Mouse (Mus musculus) natural killer cell, adult 2 months (primary cell): ENCODE results near the gene Ntrk2.
"Not testable (repeated sequence)": the region's sequence is repeated elsewhere in the genome, so short reads cannot be mapped to it uniquely, and the experiment has no call there.

Source experiments
- DNase-seq, 2 experiments: peaks; one replicate each; pipeline ENCODE4 v3.0.0; 2022; ENCODE audit warnings: low spot score in 2 of 2

Ntrk2 gene

GRCm38 (mm10) chr13:59041013-59041764, 234.8 kb downstream of the Ntrk2 start:
- no peak for DNase-seq

- DNase-seq: no peak
Measured at GRCm38 (mm10) chr13:59052188-59052587, 245.8 kb downstream of the Ntrk2 start.

- not testable (repeated sequence) for DNase-seq
Measured at GRCm38 (mm10) chr13:59054331-59054730, 248.0 kb downstream of the Ntrk2 start.

- no peak for DNase-seq
Measured at GRCm38 (mm10) chr13:59056859-59057258, 250.5 kb downstream of the Ntrk2 start.

- no peak for DNase-seq
Measured at GRCm38 (mm10) chr13:59057886-59058285, 251.5 kb downstream of the Ntrk2 start.

- DNase-seq: no peak
Measured at GRCm38 (mm10) chr13:59059118-59059517, 252.7 kb downstream of the Ntrk2 start.

GRCm38 (mm10) chr13:59065677-59066076, 259.3 kb downstream of the Ntrk2 start:
- no peak for DNase-seq

- DNase-seq: no peak
Measured at GRCm38 (mm10) chr13:59073635-59074256, 267.4 kb downstream of the Ntrk2 start.

GRCm38 (mm10) chr13:59076489-59076888, 270.1 kb downstream of the Ntrk2 start:
- DNase-seq: no peak

GRCm38 (mm10) chr13:59079761-59080461, 273.5 kb downstream of the Ntrk2 start:
- DNase-seq: no peak

GRCm38 (mm10) chr13:59080468-59080867, 274.1 kb downstream of the Ntrk2 start:
- no peak for DNase-seq

- DNase-seq: no peak
Measured at GRCm38 (mm10) chr13:59089016-59089415, 282.6 kb downstream of the Ntrk2 start.

- no peak for DNase-seq
Measured at GRCm38 (mm10) chr13:59091138-59091971, 285.0 kb downstream of the Ntrk2 start.

GRCm38 (mm10) chr13:59092045-59092857, 285.9 kb downstream of the Ntrk2 start:
- no peak for DNase-seq

GRCm38 (mm10) chr13:59092858-59093154, 286.4 kb downstream of the Ntrk2 start:
- DNase-seq: no peak

- DNase-seq: no peak
Measured at GRCm38 (mm10) chr13:59094722-59095121, 288.4 kb downstream of the Ntrk2 start.

- DNase-seq: no peak
Measured at GRCm38 (mm10) chr13:59095811-59096391, 289.5 kb downstream of the Ntrk2 start.

- no peak for DNase-seq
Measured at GRCm38 (mm10) chr13:59100086-59100485, 293.7 kb downstream of the Ntrk2 start.

GRCm38 (mm10) chr13:59107791-59108190, 301.4 kb downstream of the Ntrk2 start:
- DNase-seq: not testable (repeated sequence)

- DNase-seq: no peak
Measured at GRCm38 (mm10) chr13:59110107-59110506, 303.7 kb downstream of the Ntrk2 start.

- no peak for DNase-seq
Measured at GRCm38 (mm10) chr13:59114684-59115083, 308.3 kb downstream of the Ntrk2 start.
